Mouse (Mus musculus) layer of hippocampus, postnatal 25 days (tissue): ENCODE data around the gene Actl6b. TPM values are rescaled to one million over a fixed set of nuclear protein-coding genes. Genes with fewer than 3 reads are reported as not detected.
"Not testable (repeated sequence)": the region's sequence is repeated elsewhere in the genome, so short reads cannot be mapped to it uniquely, and the experiment has no call there.

Experiments used
- DNase-seq, 2 experiments: peaks; one replicate each; pipeline ENCODE4 v3.0.0; 2022; ENCODE audit warnings: mixed read lengths in 2 of 2, low spot score in 1 of 2; ENCODE audit errors: extremely low spot score in 1 of 2
- microRNA-seq, 2 experiments: library from miRNA; unstranded; fragments of <30 nt; microRNA quantifications; one replicate each; pipeline ENCODE4 v1.2.0; 2021
- total RNA-seq, 2 experiments: library from RNA; stranded (reverse); gene quantifications; 2 replicates each; pipeline ENCODE4 v1.2.3; 2021

Actl6b gene
- total RNA-seq, 2 experiments from 2014 or later: 129 to 132 TPM

DNA sequence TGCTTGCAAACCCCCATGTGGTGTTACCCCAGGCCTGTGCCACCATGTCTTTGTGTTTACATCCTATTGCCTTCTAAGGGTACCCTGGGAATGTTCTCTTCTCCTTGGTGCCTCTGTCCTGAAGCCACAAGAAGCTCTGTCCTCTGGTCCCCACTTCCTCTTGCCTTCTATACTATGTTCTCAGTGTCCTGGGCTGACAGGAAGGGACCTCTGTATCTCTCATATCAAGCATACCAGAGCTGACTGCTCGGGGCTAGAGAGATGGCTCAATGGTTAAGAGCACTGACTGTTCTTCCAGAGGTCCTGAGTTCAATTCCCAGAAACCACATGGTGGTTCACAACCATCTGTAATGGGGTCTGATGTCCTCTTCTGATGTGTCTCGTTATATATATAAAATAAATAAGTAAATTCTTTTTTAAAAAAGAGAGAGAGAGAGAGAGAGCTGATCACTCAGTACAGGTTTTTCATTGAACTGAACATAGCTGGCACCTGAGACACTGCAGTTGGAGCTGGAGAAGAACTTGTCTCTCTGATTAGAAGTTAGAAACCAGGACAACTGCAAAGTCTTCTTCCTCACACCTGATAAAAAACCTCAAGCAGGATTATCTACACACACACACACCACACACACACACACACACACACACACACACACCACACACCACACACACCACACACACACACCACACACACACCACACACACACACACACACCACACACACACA lies 44.9 kb downstream of the Actl6b start:
- no peak for DNase-seq

DNA sequence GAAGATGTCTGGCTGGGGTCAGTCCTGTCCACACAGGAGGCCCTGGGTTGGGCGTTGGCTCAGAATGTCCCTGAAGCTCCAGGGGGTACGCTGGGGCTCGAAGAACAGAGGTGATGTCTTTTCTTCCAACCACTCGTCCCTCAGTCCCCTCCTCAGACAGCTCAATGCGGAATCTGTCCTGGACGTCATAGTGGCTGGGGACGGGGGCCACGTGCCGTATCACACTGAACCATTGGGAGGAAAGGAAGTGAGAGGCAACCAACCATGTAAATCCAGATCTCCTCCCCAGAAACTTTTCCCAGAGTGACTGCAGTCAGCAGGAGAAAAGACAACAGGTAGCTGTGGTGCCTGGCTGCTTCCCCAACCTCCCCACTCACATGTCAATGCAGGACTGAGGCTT lies 46.3 kb downstream of the Actl6b start:
- no peak for DNase-seq

DNA sequence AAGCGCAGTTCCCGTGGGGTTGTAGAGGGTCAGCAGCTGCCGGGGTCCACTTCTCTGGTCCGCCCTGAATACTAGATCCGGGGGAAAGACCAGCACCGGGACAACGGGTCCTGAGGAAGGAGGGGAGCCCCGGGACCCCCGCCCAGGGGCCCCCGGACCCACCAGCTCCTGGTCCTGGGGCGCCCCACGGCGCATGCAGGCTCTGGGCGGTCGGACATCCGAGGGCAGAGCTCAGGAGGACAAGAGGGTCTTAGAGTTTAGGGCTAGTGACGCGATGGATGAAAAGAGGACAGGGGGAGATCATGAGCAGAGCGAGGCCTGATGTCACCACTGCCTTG lies 46.9 kb downstream of the Actl6b start:
- DNase-seq: no peak

DNA sequence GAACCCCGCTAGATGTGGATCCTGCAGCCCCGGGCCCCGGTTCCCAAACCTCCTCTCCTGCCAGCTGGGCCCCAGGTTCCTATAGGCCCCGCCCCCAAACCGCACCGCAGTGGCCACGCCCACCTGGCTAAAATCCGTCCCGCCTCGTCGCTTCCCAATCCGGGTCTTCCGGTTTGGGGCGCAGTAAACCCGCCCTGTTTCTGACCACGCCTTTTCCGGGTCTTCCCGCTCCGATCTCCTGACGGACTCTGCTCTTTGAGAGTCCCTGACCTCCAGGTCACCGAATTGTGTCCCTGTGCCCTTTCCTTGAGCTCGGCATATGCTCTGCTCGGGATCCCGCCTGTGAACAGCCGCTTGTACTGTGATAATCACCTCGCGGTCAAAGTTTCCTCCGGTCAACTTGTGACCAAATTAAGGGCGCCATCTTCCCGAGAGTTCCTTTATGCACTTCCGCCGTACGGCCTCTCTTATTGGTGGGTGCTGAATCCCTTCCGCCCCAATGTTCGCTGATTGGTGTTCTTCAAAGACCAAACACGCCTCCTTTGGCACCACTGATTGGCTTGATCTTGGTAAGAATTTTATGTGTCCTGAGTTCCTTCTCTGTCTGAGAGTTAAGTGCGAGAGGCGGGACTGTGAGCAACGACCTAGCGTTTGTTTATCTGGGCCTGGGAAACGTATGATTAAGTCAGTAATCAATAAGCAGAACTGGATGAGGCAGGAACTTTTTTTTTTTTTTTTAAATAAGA lies 47.5 kb downstream of the Actl6b start, which contains the start of gene Mospd3:
TSS of gene Mospd3 (minus strand) at position 440 of the 746 bp plus-strand sequence.
- DNase-seq: peak; percentile 89 to 92

DNA sequence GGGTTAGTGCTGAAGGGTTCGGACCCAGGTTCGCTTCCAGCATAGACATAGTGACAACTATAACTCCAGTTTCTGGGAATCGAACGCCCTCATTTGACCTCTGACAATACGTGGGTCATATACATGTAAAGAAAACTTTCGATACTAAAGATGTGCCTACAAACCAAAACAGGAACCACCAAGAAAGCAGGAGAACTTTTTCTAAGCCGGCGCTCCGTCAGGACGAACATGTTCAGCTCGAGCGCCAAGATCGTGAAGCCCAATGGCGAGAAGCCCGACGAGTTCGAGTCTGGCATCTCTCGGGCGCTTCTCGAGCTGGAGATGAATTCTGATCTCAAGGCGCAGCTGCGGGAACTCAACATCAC lies 48.0 kb downstream of the Actl6b start:
- peak in 1 of 2 experiments; percentile 15 for DNase-seq

DNA sequence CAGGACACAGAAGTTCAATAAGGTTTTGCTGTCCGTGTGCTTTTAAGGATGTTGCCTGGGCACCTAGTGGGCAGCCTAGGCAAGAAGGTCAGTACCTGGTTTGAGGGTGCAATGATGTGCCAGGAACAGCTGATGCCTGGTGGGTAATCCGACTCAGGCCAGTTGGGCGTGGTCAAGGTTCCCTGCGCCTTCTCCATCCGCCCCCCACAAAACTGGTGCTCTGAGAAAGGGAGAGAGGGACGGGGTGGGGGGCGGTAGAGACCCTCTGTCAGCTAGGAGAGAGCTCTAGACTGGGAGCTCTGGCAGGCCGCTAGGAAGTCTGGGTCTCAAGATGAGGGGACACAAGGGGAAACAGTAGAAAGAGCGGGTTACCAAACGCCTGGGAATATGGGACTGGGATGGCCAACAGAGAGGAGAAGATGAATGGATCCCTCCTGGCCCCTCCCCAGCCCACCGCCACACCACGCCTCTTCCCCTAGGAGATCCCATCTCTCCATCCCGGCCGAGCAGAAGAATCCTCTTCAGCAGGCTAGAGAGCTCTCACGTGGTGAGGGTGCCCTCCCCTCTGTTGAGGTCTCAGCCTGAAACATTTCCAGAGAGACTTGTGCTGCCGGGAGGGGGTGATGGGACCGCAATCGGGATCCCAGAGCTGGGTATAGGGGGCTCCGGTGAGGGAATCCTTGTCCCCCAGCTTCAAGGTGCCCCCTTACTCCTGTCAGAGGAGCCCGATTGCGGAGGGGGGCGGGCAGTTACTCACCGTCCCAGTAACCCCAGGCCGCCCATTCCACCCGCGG lies 54.7 kb downstream of the Actl6b start:
- DNase-seq: no peak

DNA sequence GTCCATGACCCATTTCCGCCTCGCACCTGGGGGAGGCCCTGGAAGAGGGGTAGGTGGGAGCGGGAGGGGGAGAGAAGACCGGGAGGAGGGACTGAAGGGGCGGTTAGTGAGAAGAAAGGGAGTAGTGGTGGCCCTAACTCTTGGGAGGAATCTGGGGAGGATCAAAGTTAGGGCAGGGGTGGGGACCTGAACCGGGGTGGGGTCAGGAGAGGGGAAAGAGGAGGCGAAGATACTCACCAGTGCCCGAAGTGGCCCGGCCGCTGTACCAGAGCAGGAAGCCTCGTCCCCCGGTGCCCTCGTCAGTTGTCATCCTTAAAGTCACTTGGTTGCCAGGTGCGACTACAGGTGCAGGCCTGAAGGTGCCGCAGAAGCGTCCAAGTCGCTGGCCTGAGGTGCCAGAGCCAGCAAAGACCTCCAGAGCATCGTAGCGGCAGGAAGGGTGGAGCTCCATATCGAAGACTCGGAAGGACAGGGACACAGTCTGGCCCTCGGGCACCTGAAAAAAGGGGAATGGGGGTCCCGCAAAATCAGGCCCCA lies 55.4 kb downstream of the Actl6b start:
- DNase-seq: no peak

DNA sequence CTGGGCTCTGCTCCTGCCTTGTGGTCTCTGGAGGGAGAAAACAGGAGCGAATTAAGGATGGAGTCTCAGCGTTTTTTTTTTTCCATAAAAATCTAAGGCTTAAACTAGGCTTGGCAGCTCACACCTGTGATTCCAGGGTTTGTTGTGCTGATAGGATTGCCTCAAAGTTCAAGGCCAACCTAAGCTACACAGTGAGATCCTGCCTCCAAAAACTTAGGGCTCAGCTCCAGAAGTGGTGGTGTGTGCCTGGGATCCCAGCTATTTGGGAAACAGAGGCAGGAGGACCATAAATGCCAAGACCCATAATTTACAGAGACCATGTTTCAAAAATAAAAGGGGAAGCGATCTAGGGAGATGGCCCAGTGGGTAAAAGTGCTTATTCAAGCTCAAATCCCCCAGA lies 56.0 kb downstream of the Actl6b start:
- DNase-seq: no peak

DNA sequence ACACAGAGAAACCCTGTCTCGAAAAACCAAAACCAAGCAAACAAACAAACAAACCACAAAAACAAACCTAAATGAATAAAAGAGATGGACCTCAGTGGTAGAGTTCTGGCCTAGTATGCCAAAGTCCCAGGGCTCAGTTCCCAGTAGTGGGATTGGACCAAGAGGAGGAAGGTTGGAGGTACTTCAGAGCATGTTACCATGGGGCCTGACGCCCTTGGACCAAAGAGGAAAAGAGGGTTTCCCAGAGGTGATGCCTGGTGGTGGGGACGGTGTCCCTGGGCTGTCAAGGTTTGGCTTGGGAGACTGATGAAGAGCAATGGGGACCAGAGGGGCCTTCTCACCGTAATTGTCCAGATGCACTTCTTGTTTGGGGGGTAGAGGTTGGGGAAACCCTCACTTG lies 56.7 kb downstream of the Actl6b start:
- DNase-seq: no peak

DNA sequence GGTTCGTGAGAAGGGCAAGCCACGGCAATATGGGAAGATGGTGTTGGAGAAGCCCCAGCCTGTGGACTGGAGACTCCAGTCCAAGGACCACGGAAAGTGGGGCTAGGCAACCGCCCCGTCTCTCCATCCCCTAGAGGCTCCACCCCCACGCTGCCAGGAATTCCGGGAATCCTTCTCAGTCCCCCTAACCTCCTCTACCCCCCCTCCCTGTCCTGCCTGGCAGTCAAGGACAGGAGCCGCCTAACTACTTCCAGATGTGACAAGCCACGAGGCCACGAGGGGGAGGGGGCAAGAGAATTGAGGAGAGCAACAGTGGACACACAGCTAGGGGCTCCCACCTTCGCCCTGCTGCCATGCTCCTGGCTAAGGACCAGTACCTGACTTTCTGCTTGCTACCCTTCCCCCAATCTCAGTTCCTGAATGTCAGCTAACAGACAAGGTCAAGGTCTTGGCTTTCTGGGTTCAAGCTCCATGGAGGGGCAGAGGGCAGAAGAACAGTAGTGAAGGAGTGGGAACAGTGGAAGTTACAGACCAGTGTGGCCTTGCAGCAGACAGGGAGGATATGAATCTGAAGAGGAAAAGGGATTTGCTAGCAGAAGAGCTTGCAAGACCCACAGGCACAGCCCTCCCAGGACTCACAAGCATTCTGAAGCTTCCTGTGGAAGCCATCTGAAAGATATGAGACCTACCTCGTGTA lies 57.4 kb downstream of the Actl6b start:
- DNase-seq: no peak

DNA sequence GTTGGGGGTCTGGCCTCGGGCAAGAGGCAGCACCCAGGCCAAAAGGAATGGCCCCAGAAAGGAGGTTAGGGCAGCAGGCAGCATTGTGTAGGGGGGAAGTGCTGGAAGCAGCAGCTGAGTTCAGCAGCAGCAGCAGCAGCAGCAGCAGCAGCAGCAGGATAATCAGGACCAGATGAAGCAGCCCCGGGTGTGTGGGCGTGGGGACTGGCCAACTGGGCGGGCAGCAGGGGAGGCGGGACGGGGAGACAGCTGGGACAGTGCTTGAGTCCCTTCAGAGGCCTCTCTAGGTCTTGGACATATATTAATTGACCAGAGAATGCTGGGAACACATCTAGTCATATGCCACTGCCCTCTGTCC lies 57.9 kb downstream of the Actl6b start:
- no peak for DNase-seq

DNA sequence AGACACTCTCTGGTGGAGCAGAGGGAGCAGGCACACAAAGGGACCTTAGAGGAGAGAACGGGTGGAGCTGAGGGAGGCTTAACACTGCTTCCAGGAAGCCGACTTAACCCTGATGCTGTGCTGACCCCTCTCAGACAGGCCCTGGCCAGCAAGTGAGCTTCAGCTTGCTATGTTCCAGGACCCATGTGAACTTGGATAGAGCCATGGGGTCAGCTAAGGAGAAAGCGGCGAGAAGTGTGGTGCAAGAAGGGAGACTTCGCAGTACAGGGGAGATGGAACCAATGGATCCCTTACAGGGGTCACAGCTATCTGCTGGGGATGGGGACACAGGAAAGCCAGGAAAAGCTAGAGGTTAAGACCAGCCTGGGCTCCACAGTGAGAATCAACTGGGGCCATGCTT lies 59.8 kb downstream of the Actl6b start:
- no peak for DNase-seq

DNA sequence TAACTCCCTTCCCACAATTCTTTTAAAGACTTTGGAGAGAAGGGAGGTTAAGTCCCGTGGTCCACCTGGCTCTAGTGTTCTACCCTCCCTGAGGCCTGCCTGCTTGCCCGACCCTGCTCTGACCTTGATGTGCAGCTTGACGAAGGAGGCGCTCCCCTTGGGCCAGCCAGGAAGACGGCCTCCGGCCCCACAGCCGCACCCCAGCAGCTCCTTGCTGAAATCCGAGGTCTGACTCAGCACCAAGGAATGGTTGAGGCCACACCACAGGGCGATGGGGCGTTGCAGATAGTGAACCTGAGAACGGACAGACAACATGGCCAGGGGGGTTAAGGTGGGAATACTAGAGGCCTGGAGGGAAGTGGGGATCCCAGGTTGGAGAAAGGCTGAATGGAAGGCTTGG lies 60.2 kb downstream of the Actl6b start, which contains the start of gene Pcolce:
TSS of gene Pcolce (minus strand) at position 235 of the 400 bp plus-strand sequence.
- DNase-seq: no peak

DNA sequence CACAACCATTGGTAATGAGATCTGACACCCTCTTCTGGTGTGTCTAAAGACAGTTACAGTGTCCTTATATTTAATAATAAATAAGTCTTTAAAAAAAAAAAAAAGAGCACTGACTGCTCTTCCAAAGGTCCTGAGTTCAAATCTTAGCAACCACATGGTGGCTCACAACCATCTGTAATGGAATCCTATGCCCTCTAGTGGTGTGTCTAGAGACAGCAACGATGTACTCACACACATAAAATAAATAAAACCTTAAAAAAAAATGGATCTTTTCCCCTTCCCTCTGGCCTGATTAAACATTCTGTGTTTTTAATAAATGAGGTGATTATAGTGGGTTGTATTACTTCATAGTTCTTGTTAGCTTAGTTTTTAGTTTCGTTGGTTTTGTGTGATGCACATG lies 61.6 kb downstream of the Actl6b start:
- DNase-seq: not testable (repeated sequence)

DNA sequence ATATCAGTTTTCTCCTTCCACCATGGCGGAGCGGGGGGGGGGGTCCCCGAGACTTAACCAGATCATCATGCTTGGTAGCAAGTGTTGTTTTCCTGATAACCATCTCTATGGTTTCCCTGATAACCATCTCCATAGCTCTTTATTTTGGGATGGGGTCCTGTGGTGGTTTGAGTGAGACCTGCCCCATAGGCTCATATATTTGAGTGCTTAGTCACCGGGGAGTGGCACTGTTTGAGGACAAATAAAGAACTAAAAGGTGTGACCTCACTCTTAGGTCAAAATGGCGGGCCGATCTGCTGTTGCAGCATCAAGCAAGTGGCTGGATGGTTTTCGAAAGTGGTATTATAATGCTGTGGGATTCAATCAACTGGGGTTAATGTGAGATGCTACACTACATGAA lies 62.0 kb downstream of the Actl6b start:
- no peak for DNase-seq

Small RNA genes within 50 kb of the gene (microRNA-seq; reads per million reads assigned to microRNA genes)
- 1.8 to 2.8 reads per million in 2 experiments for gene Mir6418

Other genes starting within 250 kb of the Actl6b start
- gene Srrt, start 245.8 kb upstream of the Actl6b start, total RNA-seq: 100 to 1,000 TPM; 164 to 213 TPM
- 1 to 10 TPM; 4.6 to 6.4 TPM for gene Trip6, start 239.1 kb upstream of the Actl6b start, total RNA-seq
- gene Slc12a9, start 219.9 kb upstream of the Actl6b start, total RNA-seq: 10 to 100 TPM; 24.9 to 32.8 TPM
- 1 to 10 TPM; 5.1 to 6.3 TPM for gene Ephb4, start 203.4 kb upstream of the Actl6b start, total RNA-seq
- under 1 TPM; 0.14 to 0.22 TPM for gene Zan, start 76.5 kb upstream of the Actl6b start, total RNA-seq
- 10 to 100 TPM; 33.6 to 34.6 TPM for gene Pop7, start 51.0 kb upstream of the Actl6b start, total RNA-seq
- gene Gigyf1, start 35.0 kb upstream of the Actl6b start, total RNA-seq: 10 to 100 TPM; 44.8 to 54.9 TPM
- not detected for gene Epo, start 20.3 kb upstream of the Actl6b start, total RNA-seq
- gene Gnb2, start 20.0 kb upstream of the Actl6b start, total RNA-seq: 100 to 1,000 TPM; 648 to 692 TPM
- gene Tfr2, start 16.3 kb downstream of the Actl6b start, total RNA-seq: 10 to 100 TPM; 13.3 to 15.8 TPM
- gene Mospd3, start 47.5 kb downstream of the Actl6b start, total RNA-seq: 10 to 100 TPM; 33.6 TPM
- gene Pcolce, start 60.3 kb downstream of the Actl6b start, total RNA-seq: 1 to 10 TPM; 6.7 to 9.2 TPM
- under 1 TPM; 0.27 to 0.31 TPM for gene Fbxo24, start 75.5 kb downstream of the Actl6b start, total RNA-seq
- gene Lrch4, start 75.6 kb downstream of the Actl6b start, total RNA-seq: 10 to 100 TPM; 19.3 to 23.5 TPM
- 10 to 100 TPM; 12.7 to 15.8 TPM for gene Gm20605, start 75.7 kb downstream of the Actl6b start, total RNA-seq
- 10 to 100 TPM in 1 of 2 experiments, 1 to 10 TPM in 1; 3.1 to 13.9 TPM for gene Sap25, start 87.8 kb downstream of the Actl6b start, total RNA-seq
- not detected for gene Irs3, start 92.2 kb downstream of the Actl6b start, total RNA-seq
- gene Agfg2, start 131.2 kb downstream of the Actl6b start, total RNA-seq: 10 to 100 TPM; 61.8 to 63.9 TPM
- gene Nyap1, start 188.1 kb downstream of the Actl6b start, total RNA-seq: 10 to 100 TPM; 63.9 to 65.5 TPM
- 100 to 1,000 TPM; 203 to 214 TPM for gene Tsc22d4, start 192.2 kb downstream of the Actl6b start, total RNA-seq
- gene Ppp1r35, start 225.3 kb downstream of the Actl6b start, total RNA-seq: 10 to 100 TPM; 24.7 to 26.2 TPM
- 10 to 100 TPM; 40.1 to 42.8 TPM for gene Mepce, start 234.1 kb downstream of the Actl6b start, total RNA-seq
- gene Zcwpw1, start 234.3 kb downstream of the Actl6b start, total RNA-seq: 1 to 10 TPM; 6.1 to 6.2 TPM